Mouse (Mus musculus) CD8-positive naive resting alpha-beta T cell, adult 2 months (primary cell): ENCODE data around the gene Igsf9.

ENCODE experiments used
- DNase-seq, 2 experiments: peaks; one replicate each; pipeline ENCODE4 v3.0.0; 2022; ENCODE audit warnings: low read depth in 2 of 2, low spot score in 2 of 2

Gene Igsf9

GRCm38 (mm10) chr1:172481540-172482280 lies at the start of gene Igsf9:
TSS of gene Igsf9 (plus strand) at chr1:172481788.
- peak; percentile 90 to 92 for DNase-seq

DNA sequence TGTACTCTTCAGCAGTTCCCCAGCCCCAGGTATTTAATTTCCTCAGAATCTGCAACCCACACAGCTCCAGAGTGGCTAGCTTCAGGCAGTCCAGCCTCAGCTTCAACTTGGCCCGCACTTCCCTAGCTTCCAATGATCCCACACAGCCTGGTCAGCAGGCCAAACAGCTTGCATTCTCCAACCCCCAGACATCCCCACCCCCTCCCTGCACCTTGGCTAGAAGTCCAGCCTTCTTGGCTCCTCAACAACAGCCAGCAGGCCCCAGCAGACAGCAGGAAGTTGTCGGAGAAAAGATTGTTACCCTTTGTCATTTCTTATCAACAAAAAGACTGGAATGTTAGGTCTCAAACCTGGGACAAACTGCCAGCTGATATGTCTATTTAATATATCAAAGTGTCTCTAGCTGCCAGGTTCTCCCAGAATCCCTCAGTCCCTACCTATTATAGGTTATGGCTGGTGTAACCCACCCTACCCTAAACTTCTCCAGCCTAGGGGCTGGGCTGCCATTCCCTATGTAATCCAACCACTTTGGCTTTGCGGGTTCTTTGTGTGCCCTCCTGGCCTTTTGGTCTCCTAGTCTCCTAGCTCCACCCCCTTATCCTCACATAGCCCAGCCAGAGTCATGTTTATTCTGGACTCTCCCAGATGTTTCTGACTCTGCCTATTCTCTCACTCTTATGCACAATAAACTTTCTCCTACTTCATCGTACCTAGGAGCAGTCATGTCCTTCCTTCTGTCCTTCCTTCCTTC lies 49.6 kb upstream of the Igsf9 start:
- DNase-seq = no peak

DNA sequence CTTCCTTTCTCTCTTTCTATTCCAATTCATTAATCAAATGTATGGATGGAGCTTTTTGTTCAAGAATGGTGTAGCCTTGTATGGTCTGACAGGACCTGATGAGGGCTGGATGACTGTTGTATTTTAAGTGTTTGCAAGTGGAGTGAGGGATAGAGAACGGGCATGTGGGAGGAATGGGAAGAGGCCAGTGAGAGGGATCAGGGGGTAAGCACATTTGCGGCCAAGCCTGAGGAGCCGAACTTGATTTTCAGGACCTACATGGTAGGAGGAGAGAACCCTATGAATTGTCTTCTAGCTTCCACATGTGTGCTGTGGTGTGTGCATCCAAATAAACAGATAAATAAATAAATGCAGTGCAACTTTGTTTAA lies 49.0 kb upstream of the Igsf9 start:
- no peak for DNase-seq

- no peak for DNase-seq
These were observed 48.4 kb upstream of the Igsf9 start for GRCm38 (mm10) chr1:172433012-172433850.

DNA sequence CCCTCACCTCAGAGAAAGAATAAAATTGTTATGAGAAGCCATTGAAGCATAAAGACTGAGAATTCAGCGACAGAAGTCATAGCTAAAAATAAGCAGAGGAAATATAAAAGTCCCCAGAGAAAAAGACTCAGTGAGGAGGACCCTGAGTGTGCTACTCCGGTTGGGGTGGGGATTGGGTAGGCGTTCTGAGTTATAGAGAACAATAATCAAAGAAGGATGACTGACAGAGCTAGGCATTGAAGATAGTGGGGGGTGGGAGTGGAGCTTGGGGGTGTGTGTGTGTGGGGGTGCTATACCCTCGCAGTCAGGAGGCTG lies 47.8 kb upstream of the Igsf9 start:
- DNase-seq = no peak

- DNase-seq = no peak
These were observed 44.8 kb upstream of the Igsf9 start for GRCm38 (mm10) chr1:172436785-172437184.

DNA sequence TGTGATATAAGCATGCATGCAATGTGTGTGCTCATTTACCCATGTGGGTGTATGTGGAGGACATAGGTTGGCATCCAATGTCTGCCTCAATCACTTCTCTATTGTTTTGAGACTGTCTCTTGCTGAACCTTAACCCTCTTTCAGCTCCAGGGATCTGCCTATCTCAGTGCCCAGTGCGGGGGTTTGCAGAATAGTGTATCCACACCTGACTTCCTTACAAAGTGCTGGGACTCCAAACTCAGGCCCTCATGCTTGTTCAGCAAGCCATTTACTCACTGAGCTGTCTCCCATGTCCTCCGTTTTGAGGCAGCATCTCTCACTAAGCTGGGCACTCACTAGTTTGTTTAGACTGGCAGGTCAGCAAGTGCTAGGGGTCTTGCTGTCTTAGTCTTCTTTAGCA lies 43.0 kb upstream of the Igsf9 start:
- DNase-seq = no peak

GRCm38 (mm10) chr1:172440521-172440920 lies 41.1 kb upstream of the Igsf9 start:
- DNase-seq = no peak

DNA sequence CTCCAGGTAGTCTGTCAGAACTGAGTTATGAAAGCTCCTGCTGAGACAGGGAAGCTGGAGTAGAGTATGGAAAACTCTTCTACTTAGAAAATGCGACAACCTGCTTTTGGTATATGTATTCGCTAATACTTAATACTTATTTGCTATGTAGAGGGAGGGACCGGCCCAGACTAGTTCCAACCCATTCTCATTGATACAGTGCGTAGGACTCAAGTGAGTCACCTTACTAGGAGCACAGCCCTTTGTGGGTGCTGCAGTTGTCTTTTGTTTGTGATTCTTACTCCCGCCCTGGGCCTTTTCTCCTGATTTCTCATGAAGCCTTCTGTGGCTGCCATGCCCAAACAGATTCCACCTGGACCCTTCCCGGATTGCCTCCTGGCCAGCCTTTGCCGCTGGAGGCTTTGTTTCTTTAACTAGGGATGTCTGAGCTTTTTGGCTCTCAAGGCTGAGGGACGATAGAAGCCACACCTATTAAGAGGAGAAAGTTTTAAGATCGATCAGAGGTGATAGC lies 39.6 kb upstream of the Igsf9 start:
- DNase-seq = no peak

GRCm38 (mm10) chr1:172450226-172450625 lies 31.4 kb upstream of the Igsf9 start:
- no peak for DNase-seq

GRCm38 (mm10) chr1:172450848-172451470 lies 30.6 kb upstream of the Igsf9 start:
- no peak for DNase-seq

DNA sequence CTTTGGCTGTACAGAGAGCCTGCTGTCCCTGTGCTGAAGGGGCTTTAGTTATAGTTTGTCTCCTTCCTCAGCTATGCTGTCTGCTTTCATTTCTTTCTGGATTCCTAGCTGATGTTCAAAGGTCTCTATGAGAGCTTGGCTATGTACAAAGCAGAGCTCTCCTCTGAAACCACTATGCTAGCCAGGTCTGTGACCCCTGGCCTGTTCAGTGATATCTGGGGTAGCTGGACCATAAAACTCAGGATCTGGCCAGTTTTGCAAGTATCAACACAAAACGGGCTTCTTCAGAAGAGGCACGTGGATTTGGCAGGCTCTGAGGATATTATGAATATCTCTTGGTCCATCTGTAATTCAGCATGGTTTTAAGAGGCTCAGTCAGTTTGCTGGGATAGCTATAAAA lies 28.7 kb upstream of the Igsf9 start:
- no peak for DNase-seq

- DNase-seq = no peak
These were observed 27.8 kb upstream of the Igsf9 start for GRCm38 (mm10) chr1:172453810-172454209.

GRCm38 (mm10) chr1:172455416-172455815 lies 26.2 kb upstream of the Igsf9 start:
- peak in 1 of 2 experiments; percentile 3 for DNase-seq

- no peak for DNase-seq
These were observed 25.4 kb upstream of the Igsf9 start for GRCm38 (mm10) chr1:172456001-172456677.

DNA sequence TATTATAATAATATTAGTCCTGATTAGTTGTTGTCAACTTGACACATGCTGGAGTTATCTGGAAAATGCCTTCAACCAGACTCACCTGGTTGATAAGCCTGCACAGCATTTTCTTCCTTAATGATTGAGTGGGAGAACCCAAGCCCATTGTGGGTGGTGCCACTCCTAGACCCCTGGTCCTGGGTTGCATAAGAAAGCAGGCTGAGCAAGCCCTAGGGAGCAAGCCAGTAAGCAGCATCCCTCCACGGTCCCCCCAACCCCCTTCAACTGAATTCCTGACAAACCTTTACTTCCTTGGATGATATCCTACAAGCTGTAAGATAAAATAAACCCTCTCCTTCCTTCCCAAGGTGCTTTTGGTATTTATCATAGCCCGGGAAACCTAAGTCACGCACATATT lies 24.4 kb upstream of the Igsf9 start:
- DNase-seq = no peak

DNA sequence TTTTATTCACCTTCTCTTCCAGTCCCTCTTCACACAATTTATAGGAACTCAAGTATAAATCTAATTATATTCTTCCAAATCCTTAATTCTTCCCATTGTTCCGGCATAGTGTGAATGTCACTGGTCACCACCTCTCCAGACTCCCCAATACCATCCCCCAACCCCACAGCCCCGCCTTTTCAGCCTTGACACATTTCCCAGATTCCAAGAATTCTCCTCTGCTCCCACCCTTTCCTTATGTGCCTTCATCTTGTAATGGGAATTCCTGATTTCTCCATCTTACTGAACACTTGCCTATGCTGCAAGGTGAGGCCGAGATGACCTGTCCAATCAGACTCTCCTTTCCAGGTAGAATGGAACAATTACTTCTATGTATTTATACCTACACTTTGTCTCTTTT lies 23.5 kb upstream of the Igsf9 start:
- DNase-seq = no peak

DNA sequence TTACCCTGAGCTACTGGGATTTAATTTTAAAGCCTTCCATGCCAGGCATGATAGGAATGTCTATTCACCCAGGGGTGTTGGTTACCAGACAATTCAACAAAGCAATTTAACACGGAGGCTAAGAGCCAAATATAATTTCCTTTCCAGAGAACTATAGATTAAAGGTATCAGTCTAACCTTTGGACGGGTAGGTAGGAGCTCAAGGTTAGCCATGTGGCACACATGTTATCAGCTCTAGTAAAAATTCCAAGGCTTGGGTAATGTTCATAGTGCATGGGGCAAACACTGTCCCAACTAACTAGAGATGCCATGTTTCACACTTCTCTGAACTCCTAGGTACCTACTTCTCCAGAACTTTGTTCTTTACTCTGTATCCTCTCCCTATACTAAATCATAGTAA lies 20.0 kb upstream of the Igsf9 start:
- no peak for DNase-seq

DNA sequence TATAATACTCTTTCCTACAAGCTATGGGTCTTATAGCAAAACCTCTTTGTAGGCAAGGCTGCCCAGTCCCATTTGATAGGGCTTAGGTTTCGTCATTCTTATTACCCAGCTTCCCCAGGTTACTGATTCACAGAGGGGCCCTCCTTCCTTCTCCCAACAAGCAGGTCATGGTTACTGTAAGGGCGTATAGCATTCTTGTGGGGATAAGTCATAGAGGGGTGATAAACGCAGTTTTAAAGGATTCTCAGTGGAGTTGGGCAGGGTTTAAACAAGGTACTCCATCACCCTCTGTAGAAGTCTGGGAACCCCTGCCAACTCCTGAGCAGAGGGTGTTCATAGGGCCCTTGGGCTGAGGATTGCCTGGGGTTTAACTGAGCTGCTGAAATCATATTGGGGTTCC lies 19.1 kb upstream of the Igsf9 start:
- DNase-seq = no peak

- DNase-seq = no peak
These were observed 17.9 kb upstream of the Igsf9 start for GRCm38 (mm10) chr1:172463387-172464333.
